Mouse (Mus musculus): ENCODE measurements around the gene Ubxn2a.

GRCm38 (mm10) chr12:4842456-4842855, 65.0 kb downstream of the Ubxn2a start:
- TF ChIP-seq POLR2AphosphoS2 (IDR thresholded peaks at IDR 0.05; ENCODE audit: low read length) = no peak
- TF ChIP-seq MAZ (IDR thresholded peaks at IDR 0.05; ENCODE audit: low read depth, low read length) = no peak
- no peak for TF ChIP-seq ZMIZ1 (IDR thresholded peaks at IDR 0.05; ENCODE audit: low read depth, low read length)
- no peak for TF ChIP-seq SMC3 (IDR thresholded peaks at IDR 0.05; ENCODE audit: low read depth, low read length)
- no peak for TF ChIP-seq CTCF (IDR thresholded peaks at IDR 0.05 in 2 of 3, conservative IDR thresholded peaks at IDR 0.05 in 1 of 3; ENCODE audit: control insufficient read depth in 1 of 3, insufficient read depth in 1 of 3, low read depth in 2 of 3, low read length in 3 of 3, poor library complexity in 1 of 3, severe bottlenecking in 1 of 3)
- TF ChIP-seq BHLHE40 (IDR thresholded peaks at IDR 0.05; ENCODE audit: borderline replicate concordance, low read depth, low read length) = no peak
- no peak for TF ChIP-seq POLR2A (IDR thresholded peaks at IDR 0.05; ENCODE audit: control insufficient read depth in 1 of 2, insufficient read depth in 1 of 2, low read depth in 1 of 2, low read length in 2 of 2, poor library complexity in 1 of 2)
